Mouse (Mus musculus) intestine, embryonic 15.5 days (tissue): Measurements from ENCODE around the gene Parva. TPM values are rescaled to one million over a fixed set of nuclear protein-coding genes. Genes with fewer than 3 reads are reported as not detected.

Experiments used
- polyA plus RNA-seq: library from polyadenylated mRNA; unstranded; fragments of >200 nt; fragmentation: Nextera tagmentation; extraction: Ambion mirVana; gene quantifications from 2 replicates; pipeline ENCODE4 v1.2.1, GENCODE M21; 2015

Parva gene
- polyA plus RNA-seq, 1 experiment from 2014 or later, result 90.0 TPM

Other genes starting within 250 kb of the Parva start
- 18.6 and 19.4 TPM in 2 replicates for gene Mical2, start 201.6 kb upstream of the Parva start, polyA plus RNA-seq